Mouse (Mus musculus) liver, embryonic 16.5 days (tissue): ENCODE data around the gene Aldh3b3. TPM values are rescaled to one million over a fixed set of nuclear protein-coding genes. Genes with fewer than 3 reads are reported as not detected.
A peak's percentile ranks its signal among the peaks of the same experiment; 100 is the strongest.
"Not testable (repeated sequence)": the region's sequence is repeated elsewhere in the genome, so short reads cannot be mapped to it uniquely, and the experiment has no call there.

Source experiments
- ATAC-seq: fragments of 200-750 bp; cut with Nextera tagmentation; 2 replicates; pipeline ENCODE4 v1.8.0; 2017; ENCODE audit warnings: low read depth, mild to moderate bottlenecking, moderate number of reproducible peaks, moderate library complexity
- H3K27ac ChIP-seq: fragments of 300-500 bp; sonication (generic); 2 replicates; pipeline ENCODE4 v1.5.1; 2014; ENCODE audit warnings: mild to moderate bottlenecking, low read length
- H3K27me3 ChIP-seq: fragments of 300-500 bp; sonication (generic); 2 replicates; pipeline ENCODE4 v1.6.1; 2014; ENCODE audit warnings: low read depth, low read length, mixed read lengths; ENCODE audit not compliant: control insufficient read depth, insufficient read depth
- H3K36me3 ChIP-seq: fragments of 300-500 bp; sonication (generic); 2 replicates; pipeline ENCODE4 v1.6.1; 2014; ENCODE audit warnings: mild to moderate bottlenecking; ENCODE audit not compliant: control insufficient read depth, insufficient read depth
- H3K4me1 ChIP-seq: fragments of 300-500 bp; sonication (generic); 2 replicates; pipeline ENCODE4 v1.6.1; 2014; ENCODE audit warnings: low read depth, low read length, mixed read lengths; ENCODE audit not compliant: control insufficient read depth
- H3K4me2 ChIP-seq: fragments of 300-500 bp; sonication (generic); 2 replicates; pipeline ENCODE4 v1.6.1; 2014; ENCODE audit warnings: low read depth, low read length, mixed read lengths
- H3K4me3 ChIP-seq: fragments of 300-500 bp; sonication (generic); 2 replicates; pipeline ENCODE4 v1.5.1; 2014; ENCODE audit warnings: low read depth, mild to moderate bottlenecking, low read length
- H3K9ac ChIP-seq: fragments of 300-500 bp; sonication (generic); 2 replicates; pipeline ENCODE4 v1.6.1; 2014; ENCODE audit warnings: low read depth, low read length
- H3K9me3 ChIP-seq: fragments of 300-500 bp; sonication (generic); replicated peaks from 2 replicates; pipeline ENCODE4 v1.6.1; 2016; ENCODE audit warnings: low read length; ENCODE audit not compliant: control insufficient read depth
- WGBS: fragments of 180-500 bp; shearing (Covaris S2); extraction: QIAGEN DNeasy Blood & Tissue Kit; methylation state at CpG from one replicate; pipeline ENCODE4 v1.1.7; 2014; ENCODE audit not compliant: insufficient replicate concordance; 5-methylcytosine and 5-hydroxymethylcytosine counted together
- polyA plus RNA-seq: library from polyadenylated mRNA; unstranded; fragments of >200 nt; fragmentation: Nextera tagmentation; extraction: Ambion mirVana; gene quantifications from 2 replicates; pipeline ENCODE4 v1.2.1, GENCODE M21; 2015

Gene Aldh3b3
- polyA plus RNA-seq, 1 experiment from 2014 or later, result 0.12 TPM

GRCm38 (mm10) chr19:3961805-3962204 lies 3.4 kb downstream of the Aldh3b3 start:
- 74% methylated on average over 6 of the region's 6 CpGs for WGBS
- not testable (repeated sequence) for H3K36me3 ChIP-seq, H3K4me1 ChIP-seq, H3K27ac ChIP-seq, H3K27me3 ChIP-seq, ATAC-seq, H3K9ac ChIP-seq, H3K9me3 ChIP-seq, H3K4me2 ChIP-seq, H3K4me3 ChIP-seq

DNA sequence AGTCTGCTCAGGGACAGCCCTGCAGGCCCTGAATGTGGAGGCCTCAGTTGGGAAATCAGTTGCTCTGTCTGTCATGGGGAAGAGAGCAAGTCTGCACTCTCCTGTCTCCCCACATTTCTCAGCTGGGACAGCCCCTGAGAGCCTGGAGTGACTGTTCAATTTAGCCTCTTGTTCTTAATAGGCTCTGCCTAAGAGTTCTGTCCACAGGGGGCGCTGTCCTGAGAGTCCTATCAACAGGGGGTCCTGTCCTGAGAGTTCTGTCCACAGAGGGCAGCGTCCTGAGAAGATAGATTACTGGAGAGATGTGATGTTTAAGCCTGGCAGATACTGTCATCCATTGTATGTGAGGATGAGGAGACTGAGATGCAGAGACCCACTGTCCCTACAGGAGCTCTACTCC lies 4.0 kb downstream of the Aldh3b3 start:
- Histone ChIP-seq H3K27ac (no peak overlapping the region), H3K36me3 (no peaks in the 10 kb centered on the region), H3K4me1 (no peaks in the 10 kb centered on the region; the same call in 1 of the 2 replicates), H3K9me3 (no peaks in the 10 kb centered on the region), H3K4me3 (no peak overlapping the region), H3K27me3 (no peaks in the 10 kb centered on the region), H3K9ac (no peak overlapping the region), H3K4me2 (no peak overlapping the region)
- 9% methylated on average over 2 of the region's 2 CpGs for WGBS
- no peak for ATAC-seq

- WGBS, result 57% methylated on average over 4 of the region's 4 CpGs
- no peak overlapping the region for H3K4me2 ChIP-seq
- no peaks in the 10 kb centered on the region for H3K36me3 ChIP-seq
- ATAC-seq, result peak; percentile 16; the same call in 1 of the 2 replicates
- H3K27ac ChIP-seq, result no peak overlapping the region
- H3K9ac ChIP-seq, result no peak overlapping the region
- no peaks in the 10 kb centered on the region for H3K27me3 ChIP-seq
- H3K9me3 ChIP-seq, result no peaks in the 10 kb centered on the region
- no peak overlapping the region for H3K4me3 ChIP-seq
- no peaks in the 10 kb centered on the region; the same call in 1 of the 2 replicates for H3K4me1 ChIP-seq
Observed at GRCm38 (mm10) chr19:3964030-3964429, 5.6 kb downstream of the Aldh3b3 start.

DNA sequence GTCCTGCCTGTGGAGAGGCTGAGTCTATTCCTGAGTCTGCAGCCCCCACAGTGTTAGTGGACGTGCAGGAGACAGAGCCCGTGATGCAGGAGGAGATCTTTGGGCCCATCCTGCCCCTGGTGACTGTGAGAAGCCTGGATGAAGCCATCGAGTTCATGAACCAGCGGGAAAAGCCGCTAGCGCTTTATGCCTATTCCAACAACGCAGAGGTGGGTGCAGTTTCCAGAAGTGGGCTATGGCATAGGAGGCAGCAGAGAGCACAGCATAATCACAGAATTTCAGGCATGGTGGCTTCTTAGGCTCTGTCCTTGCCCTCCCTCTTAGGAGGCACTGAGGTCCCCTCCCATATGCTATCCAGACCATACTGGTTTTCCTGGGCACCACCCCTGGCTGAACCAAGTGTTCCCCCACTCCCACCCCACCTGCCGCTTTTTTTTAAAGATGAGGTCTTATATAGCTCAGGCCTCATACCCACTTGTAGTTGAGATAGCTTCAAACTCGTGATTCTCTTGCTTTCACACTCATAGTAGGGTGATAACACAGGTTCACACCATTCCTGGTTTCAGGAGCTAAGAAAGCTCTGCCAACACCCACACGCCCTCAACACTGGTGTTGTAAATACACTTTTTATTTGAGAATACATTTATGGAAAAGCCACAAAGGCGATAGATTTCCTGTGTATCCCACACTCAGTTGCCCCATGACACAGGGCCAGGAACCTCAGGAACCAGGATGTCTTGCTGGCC lies 8.1 kb downstream of the Aldh3b3 start:
- Histone ChIP-seq H3K4me3 (no peak overlapping the region), H3K27me3 (no peaks in the 10 kb centered on the region)
- 58% methylated on average over 11 of the region's 11 CpGs for WGBS

DNA sequence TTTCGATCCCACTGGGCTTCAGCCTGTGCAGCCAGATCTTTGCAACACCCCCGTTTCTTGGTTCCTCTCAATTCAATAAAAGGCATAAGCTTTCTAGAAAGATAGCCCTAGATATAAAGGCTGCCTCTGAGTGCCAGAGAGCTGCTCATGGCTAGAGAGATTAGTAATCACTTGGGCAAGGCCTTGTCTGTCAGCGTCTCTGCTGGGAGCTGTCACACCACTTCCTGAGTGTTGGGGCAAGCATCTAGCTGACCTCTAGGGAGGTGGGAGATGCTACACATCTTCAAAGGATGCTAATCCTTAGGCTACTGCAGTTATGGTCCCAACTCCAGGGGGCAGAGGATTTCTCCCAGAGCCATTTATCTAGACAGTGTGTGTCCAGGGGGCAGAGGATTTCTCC lies 8.8 kb downstream of the Aldh3b3 start:
- H3K4me2 ChIP-seq, result no peak overlapping the region
- H3K27ac ChIP-seq, result no peak overlapping the region
- H3K27me3 ChIP-seq, result no peaks in the 10 kb centered on the region
- ATAC-seq, result no peak
- peaks cover 4% of the 10 kb centered on the region; the same call in 1 of the 2 replicates for H3K4me1 ChIP-seq
- no peaks in the 10 kb centered on the region for H3K9me3 ChIP-seq
- no peak overlapping the region for H3K9ac ChIP-seq
- WGBS, result 31% methylated on average over 3 of the region's 3 CpGs
- H3K4me3 ChIP-seq, result no peak overlapping the region
- no peaks in the 10 kb centered on the region for H3K36me3 ChIP-seq

More for the DNA sequence above, 8.1 kb downstream of the Aldh3b3 start:
- ATAC-seq, result no peak
- Histone ChIP-seq H3K4me2 (no peak overlapping the region), H3K36me3 (no peaks in the 10 kb centered on the region), H3K27ac (no peak overlapping the region), H3K9ac (no peak overlapping the region), H3K9me3 (no peaks in the 10 kb centered on the region), H3K4me1 (no peaks in the 10 kb centered on the region; the same call in 1 of the 2 replicates)

DNA sequence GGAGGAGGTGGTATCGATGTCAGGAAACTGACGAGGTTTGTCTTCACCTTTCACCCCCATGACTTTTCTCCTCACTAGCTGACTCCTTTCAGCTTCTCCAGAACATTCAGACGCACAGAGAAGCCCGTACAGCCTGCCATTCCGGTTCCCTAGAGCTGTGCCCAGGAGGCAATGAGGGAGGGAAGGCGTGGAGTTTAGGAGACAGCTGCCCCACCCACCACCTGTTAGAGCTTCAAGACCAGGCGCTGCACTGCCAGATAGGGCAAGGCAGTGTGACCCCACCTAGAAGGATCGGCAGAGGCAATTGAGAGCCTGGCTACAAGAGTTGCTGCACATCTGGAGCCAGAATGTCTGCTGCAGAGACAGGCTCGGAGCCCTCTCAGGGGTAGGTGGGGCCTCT lies 13.8 kb downstream of the Aldh3b3 start, which contains the start of gene Aldh3b2:
Gene Aldh3b2 (plus strand): TSS at position 100 of the 400 bp plus-strand sequence.
- Histone ChIP-seq H3K4me3 (no peak within 1 kb of the TSS), H3K36me3 (no peaks in the 10 kb centered on the region), H3K4me1 (peaks cover 10% of the 10 kb centered on the region; the same call in 1 of the 2 replicates), H3K9me3 (no peaks in the 10 kb centered on the region), H3K27me3 (no peaks in the 10 kb centered on the region), H3K9ac (no peak within 1 kb of the TSS), H3K4me2 (no peak within 1 kb of the TSS), H3K27ac (no peak within 1 kb of the TSS)
- 35% methylated on average over 9 of the region's 9 CpGs for WGBS
- peak; percentile 68 for ATAC-seq

GRCm38 (mm10) chr19:3974608-3975007 lies 16.2 kb downstream of the Aldh3b3 start:
- H3K4me2 ChIP-seq, H3K36me3 ChIP-seq, H3K9me3 ChIP-seq, ATAC-seq, H3K9ac ChIP-seq, H3K27ac ChIP-seq, H3K27me3 ChIP-seq, H3K4me3 ChIP-seq, H3K4me1 ChIP-seq: not testable (repeated sequence)
- WGBS, result 72% methylated on average over 6 of the region's 6 CpGs

GRCm38 (mm10) chr19:3975866-3976265 lies 17.4 kb downstream of the Aldh3b3 start:
- 56% methylated on average over 2 of the region's 2 CpGs for WGBS
- H3K4me3 ChIP-seq, result no peak overlapping the region
- H3K27ac ChIP-seq, result no peak overlapping the region
- no peak for ATAC-seq
- H3K4me1 ChIP-seq, result peaks cover 10% of the 10 kb centered on the region; the same call in 1 of the 2 replicates
- no peaks in the 10 kb centered on the region for H3K36me3 ChIP-seq
- H3K4me2 ChIP-seq, result no peak overlapping the region
- H3K9me3 ChIP-seq, result no peaks in the 10 kb centered on the region
- no peak overlapping the region for H3K9ac ChIP-seq
- no peaks in the 10 kb centered on the region for H3K27me3 ChIP-seq

GRCm38 (mm10) chr19:3980309-3980708 lies 21.9 kb downstream of the Aldh3b3 start:
- ATAC-seq, result peak; percentile 40; the same call in 1 of the 2 replicates
- H3K4me1 ChIP-seq, result peaks cover 5% of the 10 kb centered on the region
- 14% methylated on average over 4 of the region's 4 CpGs for WGBS
- H3K4me3 ChIP-seq, result no peak overlapping the region
- H3K4me2 ChIP-seq, result no peak overlapping the region
- no peak overlapping the region for H3K27ac ChIP-seq
- H3K9ac ChIP-seq, result no peak overlapping the region
- H3K27me3 ChIP-seq, result no peaks in the 10 kb centered on the region
- no peaks in the 10 kb centered on the region for H3K36me3 ChIP-seq
- no peaks in the 10 kb centered on the region for H3K9me3 ChIP-seq
